Mouse (Mus musculus) hindbrain, embryonic 12.5 days (tissue): ENCODE data around the gene Pip5k1c. TPM values are rescaled to one million over a fixed set of nuclear protein-coding genes. Genes with fewer than 3 reads are reported as not detected.

Experiments used
- ATAC-seq: fragments of 200-750 bp; cut with Nextera tagmentation; 2 replicates; pipeline ENCODE4 v1.8.0; 2017; ENCODE audit warnings: moderate TSS enrichment; ENCODE audit not compliant: low FRiP score
- H3K27ac ChIP-seq: fragments of 300-500 bp; sonication (generic); 2 replicates; pipeline ENCODE4 v1.5.1; 2016; ENCODE audit warnings: mild to moderate bottlenecking
- H3K27me3 ChIP-seq: fragments of 300-500 bp; sonication (generic); 2 replicates; pipeline ENCODE4 v1.6.1; 2016; ENCODE audit warnings: mild to moderate bottlenecking
- H3K36me3 ChIP-seq: fragments of 300-500 bp; sonication (generic); 2 replicates; pipeline ENCODE4 v1.6.1; 2016; ENCODE audit warnings: mild to moderate bottlenecking
- H3K4me1 ChIP-seq: fragments of 300-500 bp; sonication (generic); 2 replicates; pipeline ENCODE4 v1.6.1; 2016
- H3K4me2 ChIP-seq: fragments of 300-500 bp; sonication (generic); replicated peaks from 2 replicates; pipeline ENCODE4 v1.6.1; 2016; ENCODE audit warnings: mild to moderate bottlenecking
- H3K4me3 ChIP-seq: fragments of 300-500 bp; sonication (generic); 2 replicates; pipeline ENCODE4 v1.5.1; 2016; ENCODE audit warnings: mild to moderate bottlenecking
- H3K9ac ChIP-seq: fragments of 300-500 bp; sonication (generic); 2 replicates; pipeline ENCODE4 v1.6.1; 2016; ENCODE audit warnings: mild to moderate bottlenecking, moderate library complexity
- H3K9me3 ChIP-seq: fragments of 300-500 bp; sonication (generic); replicated peaks from 2 replicates; pipeline ENCODE4 v1.6.1; 2016; ENCODE audit warnings: mild to moderate bottlenecking
- WGBS: fragments of 180-500 bp; shearing (Covaris S2); methylation state at CpG from one replicate; pipeline ENCODE4 v1.1.7; 2016; 5-methylcytosine and 5-hydroxymethylcytosine counted together
- microRNA-seq: library from miRNA; unstranded; fragments of <30 nt; microRNA quantifications from one replicate; pipeline ENCODE4, GENCODE M21; 2017
- polyA plus RNA-seq: library from polyadenylated mRNA; unstranded; fragments of >200 nt; fragmentation: Nextera tagmentation; extraction: Ambion mirVana; gene quantifications from 2 replicates; pipeline ENCODE4 v1.2.1, GENCODE M21; 2016

The Pip5k1c gene
- polyA plus RNA-seq, 1 experiment from 2014 or later: 97.3 TPM

DNA sequence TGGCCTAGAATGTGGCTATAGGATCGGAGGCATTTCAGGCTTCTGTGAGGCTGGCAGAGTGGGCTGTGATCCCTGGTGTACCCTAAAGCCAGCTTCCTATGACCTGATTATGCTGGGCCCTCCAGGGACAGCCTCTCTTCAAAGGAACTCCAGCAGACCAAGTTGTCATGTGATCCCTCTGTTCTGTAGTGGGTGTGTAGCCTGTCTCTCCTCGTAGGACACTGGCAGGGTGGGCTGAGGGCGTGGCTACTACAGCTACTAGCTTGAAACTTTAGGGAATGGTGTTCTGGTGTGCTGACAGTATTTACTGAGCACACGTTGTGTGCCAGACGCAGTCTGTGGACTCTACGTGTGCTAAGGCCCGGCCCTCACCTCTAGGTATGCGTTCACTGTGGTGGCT lies 68.0 kb downstream of the Pip5k1c start:
- Histone ChIP-seq H3K4me2 (no peak overlapping the region), H3K27ac (no peak overlapping the region), H3K4me1 (peaks cover 62% of the 10 kb centered on the region), H3K9me3 (no peaks in the 10 kb centered on the region), H3K4me3 (no peak overlapping the region), H3K9ac (peak overlapping the region; percentile 1; the same call in 1 of the 2 replicates), H3K36me3 (no peaks in the 10 kb centered on the region), H3K27me3 (peaks cover 51% of the 10 kb centered on the region)
- WGBS: 72% methylated on average over 8 of the region's 8 CpGs
- ATAC-seq: no peak

- Histone ChIP-seq H3K27ac (no peak overlapping the region), H3K36me3 (peaks cover 13% of the 10 kb centered on the region), H3K9me3 (no peaks in the 10 kb centered on the region), H3K4me1 (peaks cover 67% of the 10 kb centered on the region), H3K4me3 (no peak overlapping the region), H3K4me2 (no peak overlapping the region), H3K9ac (no peak overlapping the region), H3K27me3 (peaks cover 46% of the 10 kb centered on the region)
- 78% methylated on average over 12 of the region's 12 CpGs for WGBS
- no peak for ATAC-seq
Observed at GRCm38 (mm10) chr10:81362336-81362949, 69.7 kb downstream of the Pip5k1c start.

GRCm38 (mm10) chr10:81363436-81364346 lies 70.9 kb downstream of the Pip5k1c start:
- Histone ChIP-seq H3K4me2 (peak overlapping the region; percentile 56), H3K27ac (no peak overlapping the region), H3K27me3 (peaks cover 37% of the 10 kb centered on the region), H3K36me3 (peaks cover 26% of the 10 kb centered on the region), H3K4me3 (peak overlapping the region; percentile 29), H3K9ac (peak overlapping the region; percentile 40), H3K9me3 (no peaks in the 10 kb centered on the region), H3K4me1 (peaks cover 56% of the 10 kb centered on the region)
- 12% methylated on average over 54 of the region's 54 CpGs for WGBS
- ATAC-seq: 0 out of 2 replicates have a peak, but pooled peaks have one; percentile 20

GRCm38 (mm10) chr10:81364666-81365065 lies 71.9 kb downstream of the Pip5k1c start:
- Histone ChIP-seq H3K9ac (peak overlapping the region; percentile 10), H3K9me3 (no peaks in the 10 kb centered on the region), H3K27me3 (peaks cover 37% of the 10 kb centered on the region), H3K36me3 (peaks cover 36% of the 10 kb centered on the region), H3K4me3 (peak overlapping the region; percentile 29), H3K4me1 (peaks cover 51% of the 10 kb centered on the region), H3K4me2 (peak overlapping the region; percentile 56), H3K27ac (no peak overlapping the region)
- WGBS: 7% methylated on average over 28 of the region's 28 CpGs
- ATAC-seq: no peak

DNA sequence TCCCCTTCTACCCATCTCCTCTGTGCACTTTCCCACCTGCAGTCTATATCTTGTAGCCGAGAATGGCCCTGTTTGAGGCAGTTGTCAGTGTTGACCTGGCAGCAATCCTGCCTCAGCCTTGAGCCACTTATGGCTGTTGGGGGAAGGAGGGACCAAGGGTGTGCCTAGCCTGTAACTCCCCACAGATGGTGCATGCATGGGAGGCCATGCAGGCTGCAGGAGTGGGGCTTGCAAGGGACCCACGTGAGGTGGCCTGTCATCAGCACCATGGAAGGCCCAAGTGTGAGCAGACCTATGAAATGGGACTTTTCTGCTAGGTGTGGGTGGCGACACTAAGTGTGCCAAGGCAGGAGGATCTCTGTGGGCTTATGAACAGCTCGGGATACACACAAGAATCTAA lies 72.3 kb downstream of the Pip5k1c start:
- no peak for ATAC-seq
- Histone ChIP-seq H3K4me2 (peak overlapping the region; percentile 56; the same call in 1 of the 2 replicates), H3K4me1 (peaks cover 49% of the 10 kb centered on the region), H3K36me3 (peaks cover 40% of the 10 kb centered on the region), H3K9me3 (no peaks in the 10 kb centered on the region), H3K27me3 (peaks cover 34% of the 10 kb centered on the region), H3K9ac (no peak overlapping the region; the same call in 1 of the 2 replicates), H3K4me3 (0 out of 2 replicates have a peak overlapping the region, but pooled peaks have one; percentile 29), H3K27ac (no peak overlapping the region)
- WGBS: 32% methylated on average over 4 of the region's 4 CpGs

DNA sequence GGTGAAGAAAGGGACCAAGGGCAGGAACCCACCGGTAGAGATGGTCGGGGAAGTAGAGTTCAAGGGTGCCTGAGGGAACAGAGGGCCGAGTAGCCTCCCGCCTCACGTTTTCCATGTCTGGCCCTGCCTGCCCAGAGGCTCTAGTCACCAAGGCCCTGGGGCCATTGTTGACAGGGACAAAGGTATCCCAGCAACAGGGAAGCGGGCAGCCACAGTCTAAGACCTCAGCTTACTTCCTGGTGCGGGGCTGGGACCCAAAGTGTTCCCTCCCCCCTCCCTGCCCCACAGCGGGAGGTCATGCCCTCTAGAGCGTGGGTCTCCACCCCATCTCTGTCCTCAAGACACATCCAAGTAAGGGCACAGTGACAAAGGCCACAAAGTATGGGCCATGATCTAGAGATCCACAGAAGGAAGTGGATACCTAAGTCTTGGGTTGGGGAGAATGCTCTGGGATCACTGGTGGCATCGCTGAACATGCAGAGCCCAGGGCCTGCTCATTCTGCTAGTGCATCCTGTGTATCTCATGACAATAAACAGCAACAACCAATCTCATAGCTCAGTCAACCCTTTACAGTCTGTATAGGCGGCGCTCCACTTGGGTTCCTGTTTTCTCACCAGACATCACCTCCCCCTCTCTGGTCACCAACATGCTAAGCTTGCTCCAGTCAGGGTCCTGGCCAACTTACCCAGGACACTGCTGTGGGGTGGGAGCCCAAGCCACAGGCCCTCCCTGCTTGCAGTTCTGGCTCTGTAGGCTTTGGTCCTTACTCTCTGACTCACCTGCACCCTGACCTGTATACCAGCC lies 73.1 kb downstream of the Pip5k1c start, which contains the start of gene 4930404N11Rik:
4930404N11Rik (minus strand) TSS at position 145 of the 805 bp plus-strand sequence.
- peak; percentile 38 for ATAC-seq
- H3K27me3 ChIP-seq: peaks cover 33% of the 10 kb centered on the region
- H3K36me3 ChIP-seq: peaks cover 48% of the 10 kb centered on the region
- H3K9ac ChIP-seq: peak within 1 kb of the TSS; percentile 10
- H3K4me1 ChIP-seq: peaks cover 44% of the 10 kb centered on the region
- H3K4me3 ChIP-seq: peak within 1 kb of the TSS; percentile 29
- no peaks in the 10 kb centered on the region for H3K9me3 ChIP-seq
- WGBS: 16% methylated on average over 12 of the region's 12 CpGs
- H3K4me2 ChIP-seq: peak within 1 kb of the TSS; percentile 56
- H3K27ac ChIP-seq: peak within 1 kb of the TSS; percentile 40

GRCm38 (mm10) chr10:81366477-81367206 lies 73.9 kb downstream of the Pip5k1c start:
- H3K27ac ChIP-seq: peak overlapping the region; percentile 40
- no peak for ATAC-seq
- peaks cover 39% of the 10 kb centered on the region for H3K4me1 ChIP-seq
- no peaks in the 10 kb centered on the region for H3K9me3 ChIP-seq
- no peak overlapping the region for H3K4me2 ChIP-seq
- 72% methylated on average over 6 of the region's 6 CpGs for WGBS
- no peak overlapping the region for H3K4me3 ChIP-seq
- no peak overlapping the region for H3K9ac ChIP-seq
- peaks cover 55% of the 10 kb centered on the region for H3K36me3 ChIP-seq
- peaks cover 33% of the 10 kb centered on the region for H3K27me3 ChIP-seq

- peaks cover 39% of the 10 kb centered on the region for H3K4me1 ChIP-seq
- no peak for ATAC-seq
Observed at GRCm38 (mm10) chr10:81367207-81367495, 74.4 kb downstream of the Pip5k1c start.

More at GRCm38 (mm10) chr10:81367207-81367495, 74.4 kb downstream of the Pip5k1c start:
- Histone ChIP-seq H3K27ac (0 out of 2 replicates have a peak overlapping the region, but pooled peaks have one; percentile 40), H3K36me3 (peaks cover 59% of the 10 kb centered on the region), H3K4me3 (no peak overlapping the region), H3K9me3 (no peaks in the 10 kb centered on the region), H3K9ac (no peak overlapping the region), H3K27me3 (peaks cover 33% of the 10 kb centered on the region), H3K4me2 (no peak overlapping the region)
- WGBS: 68% methylated on average over 6 of the region's 6 CpGs

Small RNAs within 50 kb of the gene (microRNA-seq; reads per million reads assigned to microRNA genes)
- gene Mir3057: 13.8 reads per million, percentile 25 among the genes with 10 or more reads in this experiment

Other genes starting within 250 kb of the Pip5k1c start
- gene Sgta, start 232.8 kb upstream of the Pip5k1c start, polyA plus RNA-seq: 259 and 269 TPM in 2 replicates
- gene Thop1, start 222.9 kb upstream of the Pip5k1c start, polyA plus RNA-seq: 57.5 and 58.0 TPM in 2 replicates
- gene Creb3l3, start 194.1 kb upstream of the Pip5k1c start, polyA plus RNA-seq: 0.12 and 0.46 TPM in 2 replicates
- 223 and 232 TPM in 2 replicates for gene Map2k2, start 187.0 kb upstream of the Pip5k1c start, polyA plus RNA-seq
- 17.7 and 18.2 TPM in 2 replicates for gene Zbtb7a, start 157.7 kb upstream of the Pip5k1c start, polyA plus RNA-seq
- gene Pias4, start 125.0 kb upstream of the Pip5k1c start, polyA plus RNA-seq: 56.7 and 59.2 TPM in 2 replicates
- gene Eef2, start 116.3 kb upstream of the Pip5k1c start, polyA plus RNA-seq: 539 TPM in 2 replicates
- gene Dapk3, start 110.0 kb upstream of the Pip5k1c start, polyA plus RNA-seq: 86.4 and 94.5 TPM in 2 replicates
- not detected in 2 replicates for gene 4930442H23Rik, start 109.1 kb upstream of the Pip5k1c start, polyA plus RNA-seq
- gene Nmrk2, start 90.9 kb upstream of the Pip5k1c start, polyA plus RNA-seq: not detected in 2 replicates
- gene Atcay, start 62.1 kb upstream of the Pip5k1c start, polyA plus RNA-seq: 33.7 and 36.8 TPM in 2 replicates
- 14.0 and 15.6 TPM in 2 replicates for gene Zfr2, start 59.8 kb upstream of the Pip5k1c start, polyA plus RNA-seq
- gene Matk, start 40.0 kb upstream of the Pip5k1c start, polyA plus RNA-seq: 6.3 and 6.8 TPM in 2 replicates
- gene Mrpl54, start 26.0 kb upstream of the Pip5k1c start, polyA plus RNA-seq: 142 and 155 TPM in 2 replicates
- gene Apba3, start 26.0 kb upstream of the Pip5k1c start, polyA plus RNA-seq: 36.9 and 38.1 TPM in 2 replicates
- 5.4 and 6.8 TPM in 2 replicates for gene Tjp3, start 1.4 kb upstream of the Pip5k1c start, polyA plus RNA-seq
- gene Cactin, start 28.1 kb downstream of the Pip5k1c start, polyA plus RNA-seq: 53.3 and 54.5 TPM in 2 replicates
- gene Tbxa2r, start 35.8 kb downstream of the Pip5k1c start, polyA plus RNA-seq: 2.7 and 3.1 TPM in 2 replicates
- not detected in 2 replicates for gene Gipc3, start 50.3 kb downstream of the Pip5k1c start, polyA plus RNA-seq
- 92.0 and 93.4 TPM in 2 replicates for gene Hmg20b, start 57.5 kb downstream of the Pip5k1c start, polyA plus RNA-seq
- gene Mfsd12, start 64.5 kb downstream of the Pip5k1c start, polyA plus RNA-seq: 11.4 and 12.9 TPM in 2 replicates
- gene 4930404N11Rik, start 72.9 kb downstream of the Pip5k1c start, polyA plus RNA-seq: 0.52 and 0.88 TPM in 2 replicates
- 132 and 134 TPM in 2 replicates for gene Fzr1, start 85.6 kb downstream of the Pip5k1c start, polyA plus RNA-seq
- 62.7 and 67.5 TPM in 2 replicates for gene Dohh, start 91.5 kb downstream of the Pip5k1c start, polyA plus RNA-seq
- 5.7 and 5.9 TPM in 2 replicates for gene Gm48551, start 91.5 kb downstream of the Pip5k1c start, polyA plus RNA-seq
- gene Gm48552, start 96.0 kb downstream of the Pip5k1c start, polyA plus RNA-seq: 1.1 and 2.4 TPM in 2 replicates
- gene Smim24, start 100.1 kb downstream of the Pip5k1c start, polyA plus RNA-seq: 1.9 and 2.7 TPM in 2 replicates
- 30.9 and 31.5 TPM in 2 replicates for gene Nfic, start 162.7 kb downstream of the Pip5k1c start, polyA plus RNA-seq
- gene Celf5, start 189.7 kb downstream of the Pip5k1c start, polyA plus RNA-seq: 37.1 and 41.3 TPM in 2 replicates
- gene Ncln, start 203.4 kb downstream of the Pip5k1c start, polyA plus RNA-seq: 75.1 and 79.5 TPM in 2 replicates
- gene S1pr4, start 207.2 kb downstream of the Pip5k1c start, polyA plus RNA-seq: 0.52 and 0.65 TPM in 2 replicates
- gene Gna15, start 231.3 kb downstream of the Pip5k1c start, polyA plus RNA-seq: 0.75 and 0.82 TPM in 2 replicates